Mouse (Mus musculus): ENCODE results near the gene Dtwd1. TPM values are rescaled to one million over a fixed set of nuclear protein-coding genes. Genes with fewer than 3 reads are reported as not detected.
"Not testable (repeated sequence)": the region's sequence is repeated elsewhere in the genome, so short reads cannot be mapped to it uniquely, and the experiment has no call there.

The Dtwd1 gene
- total RNA-seq (2021): 1 to 10 TPM; 7.7 to 9.5 TPM
- long read RNA-seq, experiment 1, transcript Dtwd1-202 (5 exons, 1,342 nt): major isoform, 9 of 25 reads
- long read RNA-seq, experiment 1, partial matches to known transcripts: 6 of 25 reads
- long read RNA-seq, experiment 1, other reads (novel, unspliced or antisense): 7 of 25 reads
- long read RNA-seq, experiment 2, transcript Dtwd1-202 (5 exons, 1,342 nt): major isoform, 8 of 19 reads
- long read RNA-seq, experiment 2, partial matches to known transcripts: 0 of 19 reads
- long read RNA-seq, experiment 2, other reads (novel, unspliced or antisense): 9 of 19 reads

DNA sequence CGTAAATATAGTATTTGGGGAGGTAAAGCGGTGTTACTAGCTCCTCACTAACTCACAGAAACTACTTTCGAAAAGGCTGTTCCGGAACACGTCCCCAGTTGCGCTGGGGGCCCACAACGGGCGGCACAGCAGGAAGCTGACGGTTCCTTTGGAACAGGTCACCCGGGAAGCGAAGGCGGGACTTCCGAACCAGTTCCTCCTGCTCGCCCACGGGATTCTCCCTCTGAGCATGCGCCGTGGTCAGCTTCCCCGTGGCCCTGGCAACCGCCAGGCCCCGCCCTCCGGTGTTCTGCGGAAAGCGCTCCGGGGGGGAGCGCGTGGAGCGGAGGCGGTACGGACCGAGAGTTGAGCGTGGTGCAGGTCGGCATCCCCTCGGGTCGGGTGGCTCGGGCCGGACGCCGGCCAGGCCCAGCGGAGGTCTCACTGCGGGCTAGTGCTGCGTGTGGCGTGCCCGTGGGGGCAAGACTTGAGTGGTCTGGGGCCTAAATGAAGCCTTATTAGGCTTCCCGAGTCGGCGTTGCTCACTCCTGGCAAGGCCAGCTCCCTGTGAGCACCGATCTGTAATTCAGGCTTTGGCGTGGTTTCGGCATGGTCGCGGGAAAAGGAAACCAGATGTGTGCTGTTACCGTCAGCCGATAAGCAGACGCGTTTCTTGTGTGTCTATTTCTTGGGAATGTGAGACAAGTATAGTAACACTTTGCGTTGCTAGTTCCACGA, at the start of gene Dtwd1, which contains the start of gene Fam227b:
Dtwd1 (plus strand) TSS at position 287 of the 717 bp plus-strand sequence.
Fam227b (minus strand) TSS at position 150 of the 717 bp plus-strand sequence.
- peak; percentile 97 to 99 for DNase-seq (ENCODE audit: low spot score in 2 of 2)

GRCm38 (mm10) chr2:126147723-126148122, 4.2 kb upstream of the Dtwd1 start:
- no peak for DNase-seq (ENCODE audit: low spot score in 2 of 2)

DNA sequence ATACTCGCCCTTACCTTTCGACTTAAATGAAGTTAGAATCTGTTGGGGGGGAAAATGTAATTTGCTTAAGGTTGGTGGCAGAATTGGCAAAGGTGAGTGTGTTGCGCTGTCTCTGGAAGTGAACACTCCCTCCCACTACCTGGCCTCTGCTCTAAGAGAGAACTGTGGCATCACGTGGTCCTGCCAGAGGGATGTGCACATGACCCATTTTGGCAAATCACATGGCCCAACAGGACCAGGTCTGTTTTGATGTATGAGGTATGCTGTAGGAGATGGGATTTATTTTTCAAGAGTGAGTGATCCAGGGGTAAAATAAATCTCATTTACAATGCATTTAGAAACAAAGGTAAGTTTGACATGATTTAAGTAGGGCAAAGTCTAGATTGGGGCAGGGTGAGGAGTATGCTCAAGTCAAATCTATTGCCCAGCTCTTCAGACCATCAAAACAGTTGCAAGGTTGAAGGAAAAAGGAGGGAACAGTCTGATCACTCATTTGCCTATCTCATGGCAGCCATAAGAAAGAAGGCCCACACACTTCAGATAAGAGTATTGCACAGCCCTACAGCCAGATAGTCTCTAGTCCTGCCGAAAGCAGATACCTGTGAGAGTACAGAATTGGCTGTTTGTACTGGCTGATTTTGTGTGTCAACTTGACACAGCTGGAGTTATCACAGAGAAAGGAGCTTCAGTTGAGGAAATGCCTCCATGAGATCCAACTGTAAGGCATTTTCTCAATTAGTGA, 13.5 kb downstream of the Dtwd1 start:
- DNase-seq (ENCODE audit: low spot score in 2 of 2): no peak

DNA sequence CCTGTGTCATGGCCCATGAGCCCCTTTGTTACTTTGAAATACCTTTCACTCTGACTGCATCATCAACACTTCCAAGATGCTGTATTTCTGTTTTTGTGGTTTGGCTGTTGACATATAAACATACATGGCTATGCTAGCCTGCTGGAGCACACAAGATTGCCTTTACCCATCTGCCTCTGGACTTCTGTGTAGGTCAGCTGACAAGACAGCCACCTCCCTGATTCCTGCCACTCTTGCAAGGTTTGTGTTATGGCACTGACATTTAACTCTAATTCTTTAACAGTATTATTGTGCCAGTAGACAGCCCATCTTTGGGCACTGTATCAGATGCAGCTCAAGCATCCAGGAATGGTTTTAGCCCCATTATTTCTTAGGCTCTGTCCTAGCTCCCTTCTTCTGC, 14.4 kb downstream of the Dtwd1 start:
- DNase-seq (ENCODE audit: low spot score in 2 of 2): no peak

DNA sequence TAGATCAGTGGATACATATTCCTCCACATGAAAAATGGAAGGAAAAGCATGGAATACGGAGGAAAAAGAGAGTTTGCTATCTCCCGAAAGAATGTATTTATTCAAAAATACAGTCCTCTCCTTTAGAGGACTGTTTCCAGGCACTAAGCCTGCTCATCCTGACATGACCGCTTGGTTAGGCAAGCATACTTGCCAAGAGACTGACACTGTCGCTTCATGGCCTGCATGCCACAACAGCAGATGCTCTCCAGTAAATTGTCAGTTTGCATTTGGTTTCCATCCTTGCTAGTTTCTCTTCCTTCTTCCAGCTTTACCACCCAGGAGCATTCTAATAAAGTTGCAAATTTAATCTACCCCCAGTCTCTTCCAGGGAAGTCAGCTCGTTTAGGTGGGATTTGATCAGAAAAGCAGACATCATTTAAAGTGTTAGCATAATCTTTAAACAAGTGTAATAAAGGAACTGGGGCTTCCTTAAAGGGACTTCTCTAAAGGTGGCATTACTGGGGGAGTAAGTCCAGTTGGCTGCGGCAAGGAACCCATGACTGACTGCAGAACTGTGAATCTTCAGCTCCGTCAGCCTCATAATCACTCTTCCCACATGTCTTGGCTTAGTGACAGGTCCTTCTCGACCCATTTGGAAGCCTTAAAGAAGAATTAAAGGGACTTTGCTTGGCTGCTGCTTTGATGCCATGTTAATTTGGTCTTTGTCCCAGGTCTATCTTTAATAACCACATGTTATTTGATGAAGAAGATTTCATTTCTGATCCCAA, 15.1 kb downstream of the Dtwd1 start:
- no peak for DNase-seq (ENCODE audit: low spot score in 2 of 2)

- DNase-seq (ENCODE audit: low spot score in 2 of 2): no peak
These were observed 19.5 kb downstream of the Dtwd1 start for GRCm38 (mm10) chr2:126171427-126171826.

GRCm38 (mm10) chr2:126191306-126191705, 39.4 kb downstream of the Dtwd1 start:
- DNase-seq (ENCODE audit: low spot score in 2 of 2): no peak

GRCm38 (mm10) chr2:126192129-126192528, 40.2 kb downstream of the Dtwd1 start:
- no peak for DNase-seq (ENCODE audit: low spot score in 2 of 2)

GRCm38 (mm10) chr2:126195631-126196356, 43.9 kb downstream of the Dtwd1 start:
- no peak for DNase-seq (ENCODE audit: low spot score in 2 of 2)

- DNase-seq (ENCODE audit: low spot score in 2 of 2): no peak
These were observed 47.0 kb downstream of the Dtwd1 start for GRCm38 (mm10) chr2:126198971-126199370.

DNA sequence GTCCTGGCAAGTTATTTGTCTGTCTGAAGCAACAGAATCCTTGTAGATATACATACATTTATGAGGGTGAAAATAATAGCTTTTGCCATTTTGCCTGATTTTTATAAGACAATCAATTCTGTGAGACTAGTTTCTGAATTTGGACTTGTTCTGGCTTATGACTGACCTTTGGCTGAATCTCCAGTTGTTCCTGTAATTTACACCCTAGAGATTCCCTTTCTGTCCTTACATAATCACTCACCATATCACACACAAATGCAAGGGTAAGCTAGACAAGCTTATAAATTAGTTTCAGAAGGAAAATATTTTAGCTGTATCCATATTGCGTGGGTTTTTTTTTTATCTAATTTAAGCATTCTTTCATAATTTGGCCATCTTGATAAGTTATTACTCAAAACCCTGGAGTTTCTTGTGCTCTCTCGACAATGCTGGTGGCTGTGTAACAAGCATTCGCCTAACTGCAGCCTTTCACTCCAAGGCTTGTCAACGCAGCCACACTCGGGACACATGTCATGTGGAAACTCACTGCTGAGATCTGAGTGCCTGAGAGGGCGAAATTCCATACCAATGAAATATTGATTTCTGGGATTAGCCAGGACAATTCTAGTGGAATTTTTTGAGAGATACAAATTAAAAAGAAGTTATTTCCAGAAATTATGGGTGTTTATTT, 59.2 kb downstream of the Dtwd1 start:
- no peak for DNase-seq (ENCODE audit: low spot score in 2 of 2)

- DNase-seq (ENCODE audit: low spot score in 2 of 2): not testable (repeated sequence)
These were observed 62.9 kb downstream of the Dtwd1 start, which contains the start of gene Gm17555 for GRCm38 (mm10) chr2:126214800-126215199. Gm17555 (plus strand) TSS chr2:126215100.

Other genes starting within 250 kb of the Dtwd1 start
- 10 to 100 TPM; 18.0 to 20.8 TPM for gene Fgf7, start 117.5 kb upstream of the Dtwd1 start, total RNA-seq (2021)
- gene Fam227b, start 137 bp upstream of the Dtwd1 start, total RNA-seq (2021): not detected
- not detected for gene Gm17555, start 63.0 kb downstream of the Dtwd1 start, total RNA-seq (2021)